Mouse (Mus musculus) ovary, postnatal 10 days (tissue): ENCODE results near the gene Fkbp15.
"Not testable (repeated sequence)": the region's sequence is repeated elsewhere in the genome, so short reads cannot be mapped to it uniquely, and the experiment has no call there.

Experiments
- DNase-seq: peaks from one replicate; pipeline ENCODE4 v3.0.0; 2022; ENCODE audit warnings: low spot score

Gene Fkbp15

GRCm38 (mm10) chr4:62281319-62281718, 79.0 kb downstream of the Fkbp15 start:
- no peak for DNase-seq

- DNase-seq = no peak
Observed at GRCm38 (mm10) chr4:62278081-62278480, 82.3 kb downstream of the Fkbp15 start.

- no peak for DNase-seq
Observed at GRCm38 (mm10) chr4:62277222-62277621, 83.1 kb downstream of the Fkbp15 start.

GRCm38 (mm10) chr4:62276642-62277041, 83.7 kb downstream of the Fkbp15 start:
- no peak for DNase-seq

GRCm38 (mm10) chr4:62274841-62275536, 85.4 kb downstream of the Fkbp15 start:
- DNase-seq = no peak

- DNase-seq = no peak
Observed at GRCm38 (mm10) chr4:62273916-62274315, 86.4 kb downstream of the Fkbp15 start.

- no peak for DNase-seq
Observed at GRCm38 (mm10) chr4:62272696-62273095, 87.7 kb downstream of the Fkbp15 start.

GRCm38 (mm10) chr4:62267101-62267500, 93.2 kb downstream of the Fkbp15 start:
- no peak for DNase-seq

GRCm38 (mm10) chr4:62266016-62266415, 94.3 kb downstream of the Fkbp15 start:
- DNase-seq = not testable (repeated sequence)

- DNase-seq = no peak
Observed at GRCm38 (mm10) chr4:62265154-62265836, 95.1 kb downstream of the Fkbp15 start.

- no peak for DNase-seq
Observed at GRCm38 (mm10) chr4:62263133-62263844, 97.1 kb downstream of the Fkbp15 start.

- no peak for DNase-seq
Observed at GRCm38 (mm10) chr4:62262276-62262675, 98.1 kb downstream of the Fkbp15 start, which contains the start of gene Slc31a2. Gene Slc31a2, plus strand, starts transcription at chr4:62262562.

GRCm38 (mm10) chr4:62256931-62257330, 103.4 kb downstream of the Fkbp15 start:
- no peak for DNase-seq

GRCm38 (mm10) chr4:62254551-62254950, 105.8 kb downstream of the Fkbp15 start:
- DNase-seq = no peak

- DNase-seq = no peak
Observed at GRCm38 (mm10) chr4:62251776-62252175, 108.6 kb downstream of the Fkbp15 start.

GRCm38 (mm10) chr4:62250896-62251544, 109.3 kb downstream of the Fkbp15 start:
- DNase-seq = no peak
